Mouse (Mus musculus) midbrain, embryonic 16.5 days (tissue): ENCODE results near the gene Ttc7b. TPM values are rescaled to one million over a fixed set of nuclear protein-coding genes. Genes with fewer than 3 reads are reported as not detected.

Source experiments
- ATAC-seq: fragments of 200-750 bp; cut with Nextera tagmentation; 2 replicates; pipeline ENCODE4 v1.8.0; 2017; ENCODE audit warnings: moderate TSS enrichment
- H3K27ac ChIP-seq: fragments of 300-500 bp; sonication (generic); 2 replicates; pipeline ENCODE4 v1.5.1; 2014; ENCODE audit warnings: mild to moderate bottlenecking, low read length, mixed read lengths
- H3K27me3 ChIP-seq: fragments of 300-500 bp; sonication (generic); 2 replicates; pipeline ENCODE4 v1.6.1; 2014; ENCODE audit warnings: low read depth, low read length, mixed read lengths; ENCODE audit not compliant: control insufficient read depth, insufficient read depth
- H3K36me3 ChIP-seq: fragments of 300-500 bp; sonication (generic); 2 replicates; pipeline ENCODE4 v1.6.1; 2014; ENCODE audit warnings: mild to moderate bottlenecking, low read length, moderate library complexity, mixed read lengths; ENCODE audit not compliant: control insufficient read depth, insufficient read depth
- H3K4me1 ChIP-seq: fragments of 300-500 bp; sonication (generic); 2 replicates; pipeline ENCODE4 v1.6.1; 2014; ENCODE audit warnings: mild to moderate bottlenecking, low read length, mixed read lengths; ENCODE audit not compliant: control insufficient read depth, insufficient read depth
- H3K4me2 ChIP-seq: fragments of 300-500 bp; sonication (generic); 2 replicates; pipeline ENCODE4 v1.6.1; 2014; ENCODE audit warnings: mild to moderate bottlenecking, low read length, mixed read lengths
- H3K4me3 ChIP-seq: fragments of 300-500 bp; sonication (generic); 2 replicates; pipeline ENCODE4 v1.5.1; 2014; ENCODE audit warnings: low read depth, mild to moderate bottlenecking, low read length, moderate library complexity, mixed read lengths
- H3K9ac ChIP-seq: fragments of 300-500 bp; sonication (generic); 2 replicates; pipeline ENCODE4 v1.6.1; 2014; ENCODE audit warnings: low read depth, low read length, mixed read lengths
- H3K9me3 ChIP-seq: fragments of 300-500 bp; sonication (generic); replicated peaks from 2 replicates; pipeline ENCODE4 v1.6.1; 2014; ENCODE audit warnings: mild to moderate bottlenecking, low read length, mixed read lengths; ENCODE audit not compliant: control insufficient read depth, poor library complexity, severe bottlenecking
- WGBS: fragments of 180-500 bp; shearing (Covaris S2); extraction: QIAGEN DNeasy Blood & Tissue Kit; methylation state at CpG from one replicate; pipeline ENCODE4 v1.1.7; 2014; 5-methylcytosine and 5-hydroxymethylcytosine counted together
- polyA plus RNA-seq: library from polyadenylated mRNA; unstranded; fragments of >200 nt; fragmentation: Nextera tagmentation; extraction: Ambion mirVana; gene quantifications from 2 replicates; pipeline ENCODE4 v1.2.1, GENCODE M21; 2015

The Ttc7b gene
- polyA plus RNA-seq, 1 experiment from 2014 or later, result 7.2 TPM

DNA sequence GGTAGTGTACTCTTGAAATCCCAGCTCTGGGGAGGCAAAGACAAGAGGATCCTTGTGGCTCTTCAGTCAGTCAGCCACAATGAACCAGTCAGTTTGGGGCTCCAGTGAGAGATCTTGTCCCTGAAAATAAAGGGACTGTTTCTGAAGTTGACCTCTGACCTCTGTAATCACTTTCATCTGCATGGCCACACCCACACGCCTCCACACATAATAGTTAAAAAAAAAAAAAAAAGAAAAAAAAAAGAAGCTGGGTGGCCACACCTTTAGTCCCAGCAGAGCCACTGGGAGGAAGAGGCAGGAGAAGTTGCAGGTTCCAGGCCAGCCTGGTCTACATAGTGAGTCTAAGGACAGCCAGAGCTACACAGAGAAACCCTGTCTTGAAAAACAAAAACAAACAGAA, 237.3 kb downstream of the Ttc7b start:
- no peak overlapping the region for H3K9ac ChIP-seq

DNA sequence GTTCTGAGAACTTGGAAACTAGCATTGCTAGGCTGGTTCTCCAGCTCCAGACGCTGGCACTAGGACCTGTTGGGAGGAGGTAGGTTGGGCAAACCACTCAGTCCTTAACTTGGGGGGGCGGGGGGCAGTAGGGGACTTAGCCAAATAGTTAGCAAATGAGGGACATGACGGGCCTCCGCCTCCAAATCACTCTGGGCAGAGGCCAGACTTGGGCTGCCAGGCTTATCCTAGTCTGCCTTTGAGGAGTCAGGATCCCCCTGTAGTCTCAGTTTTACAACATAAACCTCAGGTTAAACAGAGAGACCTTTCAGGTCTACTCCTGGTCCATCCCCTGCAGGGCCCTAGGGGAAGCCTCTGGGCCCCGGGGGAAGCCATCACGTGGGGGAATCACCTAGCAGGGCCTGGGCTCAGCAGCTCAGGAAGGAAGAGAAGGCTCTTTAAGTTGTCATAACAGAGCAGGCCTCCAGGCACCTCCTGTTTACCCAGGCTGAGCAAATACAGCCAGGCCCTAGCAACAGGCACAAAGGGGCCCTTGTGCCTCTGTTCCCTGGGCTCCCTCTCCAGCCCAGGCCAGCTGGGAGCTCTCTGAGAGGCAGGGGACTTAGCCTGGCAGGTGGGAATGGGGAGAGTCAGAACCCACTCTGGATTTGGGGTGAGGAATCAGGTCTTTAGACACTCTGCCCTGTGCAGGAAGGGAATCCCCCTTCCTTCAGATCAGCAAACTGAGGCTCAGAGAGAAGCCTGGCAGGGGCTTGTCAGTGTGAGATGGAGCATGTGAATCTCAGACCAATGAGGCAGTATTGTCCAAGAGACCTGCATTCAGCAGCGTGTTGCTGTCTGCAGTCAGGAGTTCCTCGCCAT, 238.4 kb downstream of the Ttc7b start:
- 43% methylated on average over 8 of the region's 8 CpGs for WGBS
- Histone ChIP-seq H3K4me2 (no peak overlapping the region), H3K4me1 (peaks cover 8% of the 10 kb centered on the region; the same call in 1 of the 2 replicates), H3K27me3 (no peaks in the 10 kb centered on the region), H3K4me3 (no peak overlapping the region), H3K9ac (no peak overlapping the region), H3K27ac (peak overlapping the region; percentile 68), H3K36me3 (no peaks in the 10 kb centered on the region), H3K9me3 (no peaks in the 10 kb centered on the region)
- peak; percentile 70 for ATAC-seq

More for the DNA sequence above, 237.3 kb downstream of the Ttc7b start:
- Histone ChIP-seq H3K4me3 (no peak overlapping the region), H3K4me1 (peaks cover 3% of the 10 kb centered on the region; the same call in 1 of the 2 replicates), H3K27ac (no peak overlapping the region), H3K4me2 (no peak overlapping the region), H3K36me3 (no peaks in the 10 kb centered on the region), H3K27me3 (no peaks in the 10 kb centered on the region), H3K9me3 (no peaks in the 10 kb centered on the region)
- no peak for ATAC-seq
- WGBS, result 55% methylated on average over 1 of the region's 1 CpGs

DNA sequence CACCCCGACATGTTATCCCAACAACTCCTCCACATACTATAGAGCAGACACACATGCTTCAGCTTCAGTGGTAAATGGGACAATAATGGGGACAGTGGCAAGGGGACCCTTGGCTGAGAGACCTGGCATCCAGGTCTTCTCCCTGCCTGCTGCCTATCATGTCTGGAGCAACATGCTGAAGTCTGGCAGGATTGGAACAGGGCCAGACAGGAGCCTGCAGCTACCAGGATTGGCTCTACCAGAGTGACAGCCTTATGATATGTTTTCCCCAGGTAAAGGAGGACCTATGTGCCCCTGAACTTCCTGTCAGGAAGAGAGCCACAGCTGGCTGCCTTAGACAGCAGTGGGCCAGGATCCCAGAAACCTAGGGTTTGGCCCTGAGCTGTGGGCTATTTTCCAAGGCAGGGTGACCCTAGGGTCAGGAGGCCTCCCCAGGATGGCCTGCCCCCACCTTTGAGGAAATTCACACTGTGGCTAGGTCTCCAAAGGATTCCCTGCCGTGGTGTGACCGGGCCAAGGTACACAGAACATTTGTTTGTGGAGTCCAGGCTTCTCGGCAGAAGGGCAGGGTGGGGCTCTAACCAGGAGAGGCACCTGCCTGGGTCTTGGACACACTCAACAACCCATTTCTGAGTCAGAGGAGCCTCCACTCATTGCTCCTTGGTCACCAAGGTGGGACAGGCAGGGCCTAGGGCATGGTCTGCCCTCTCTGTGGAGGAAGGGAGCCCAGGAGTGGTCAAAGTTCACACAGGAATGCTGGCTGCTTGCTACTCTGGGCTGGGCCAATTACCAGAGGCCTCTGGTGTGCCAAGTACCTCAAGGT, 239.4 kb downstream of the Ttc7b start:
- ATAC-seq, result no peak
- Histone ChIP-seq H3K27me3 (no peaks in the 10 kb centered on the region), H3K9me3 (no peaks in the 10 kb centered on the region), H3K9ac (no peak overlapping the region), H3K36me3 (no peaks in the 10 kb centered on the region), H3K27ac (peak overlapping the region; percentile 68), H3K4me2 (no peak overlapping the region), H3K4me1 (peaks cover 17% of the 10 kb centered on the region), H3K4me3 (no peak overlapping the region)
- 85% methylated on average over 4 of the region's 4 CpGs for WGBS

DNA sequence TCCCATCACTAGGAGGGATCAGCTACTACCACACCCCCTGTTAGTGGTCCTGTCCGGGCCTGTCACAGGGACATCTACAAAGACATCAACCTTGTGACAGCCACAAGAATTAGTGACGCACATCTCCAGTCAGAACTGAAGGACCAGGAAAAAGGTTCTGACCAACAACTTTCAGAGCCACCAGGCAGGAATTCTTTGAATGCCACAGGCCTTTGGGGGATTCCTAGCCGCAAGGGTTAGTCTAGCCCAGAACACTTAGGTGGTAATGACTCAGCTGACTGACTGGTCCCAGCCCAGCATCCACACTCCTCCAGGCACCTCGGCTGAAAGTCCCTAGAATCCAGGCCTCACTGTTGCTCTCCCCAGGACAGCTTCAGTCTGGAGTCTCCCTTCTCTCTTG, 240.7 kb downstream of the Ttc7b start:
- no peak overlapping the region for H3K4me2 ChIP-seq
- WGBS, result 76% methylated on average over 4 of the region's 4 CpGs
- H3K9ac ChIP-seq, result no peak overlapping the region
- H3K9me3 ChIP-seq, result no peaks in the 10 kb centered on the region
- ATAC-seq, result no peak
- no peak overlapping the region for H3K4me3 ChIP-seq
- no peaks in the 10 kb centered on the region for H3K36me3 ChIP-seq
- H3K27me3 ChIP-seq, result no peaks in the 10 kb centered on the region
- peaks cover 22% of the 10 kb centered on the region for H3K4me1 ChIP-seq
- no peak overlapping the region for H3K27ac ChIP-seq

DNA sequence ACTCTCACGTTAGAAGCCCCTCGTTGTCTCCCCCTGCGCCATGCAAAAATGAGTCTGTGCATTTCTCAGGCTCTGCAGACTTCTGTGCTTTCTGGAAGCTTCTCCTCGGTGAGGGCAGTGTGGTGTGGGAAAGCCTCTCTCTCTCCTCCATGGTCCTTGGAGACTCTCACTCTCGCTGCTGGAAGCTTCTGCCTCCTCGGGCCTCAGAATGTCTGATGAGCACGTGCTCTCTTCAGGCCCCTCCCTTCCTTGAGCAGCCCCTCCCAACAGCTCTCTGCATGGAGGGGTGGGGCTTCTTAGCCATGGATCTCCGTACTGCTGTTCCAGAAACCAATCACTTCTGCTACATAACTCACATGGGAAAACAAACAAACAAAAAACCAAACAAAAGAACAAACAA, 242.3 kb downstream of the Ttc7b start:
- H3K4me3 ChIP-seq, result no peak overlapping the region
- peaks cover 22% of the 10 kb centered on the region for H3K4me1 ChIP-seq
- H3K27ac ChIP-seq, result no peak overlapping the region
- no peaks in the 10 kb centered on the region for H3K27me3 ChIP-seq
- H3K9me3 ChIP-seq, result no peaks in the 10 kb centered on the region
- H3K9ac ChIP-seq, result no peak overlapping the region
- H3K4me2 ChIP-seq, result no peak overlapping the region
- no peak for ATAC-seq
- WGBS, result 40% methylated on average over 8 of the region's 8 CpGs
- H3K36me3 ChIP-seq, result no peaks in the 10 kb centered on the region

DNA sequence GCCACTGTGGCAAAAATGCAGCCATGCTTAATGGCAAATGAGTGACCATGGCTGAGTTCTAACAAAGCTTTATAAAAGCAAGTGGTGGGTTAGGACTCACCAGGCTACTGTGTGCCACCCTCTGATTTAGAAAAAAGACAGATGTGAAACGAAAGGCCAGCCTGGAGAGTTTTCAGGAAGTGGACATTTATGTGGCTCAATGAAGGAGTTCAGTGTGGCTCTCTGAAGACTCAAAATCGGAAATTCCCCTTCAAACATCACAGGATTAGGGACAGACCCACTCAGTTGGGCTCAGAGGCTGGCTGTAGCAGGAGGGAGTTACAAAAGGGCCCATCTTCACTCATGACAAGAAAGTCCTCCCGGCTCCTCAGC, 243.1 kb downstream of the Ttc7b start:
- ATAC-seq, result no peak
- H3K36me3 ChIP-seq, result no peaks in the 10 kb centered on the region
- H3K4me3 ChIP-seq, result no peak overlapping the region
- no peak overlapping the region for H3K4me2 ChIP-seq
- H3K27me3 ChIP-seq, result no peaks in the 10 kb centered on the region
- H3K9me3 ChIP-seq, result no peaks in the 10 kb centered on the region
- peak overlapping the region; percentile 25 for H3K27ac ChIP-seq
- no peak overlapping the region for H3K9ac ChIP-seq
- peaks cover 22% of the 10 kb centered on the region for H3K4me1 ChIP-seq
- 71% methylated on average over 3 of the region's 3 CpGs for whole genome bisulfite sequencing

DNA sequence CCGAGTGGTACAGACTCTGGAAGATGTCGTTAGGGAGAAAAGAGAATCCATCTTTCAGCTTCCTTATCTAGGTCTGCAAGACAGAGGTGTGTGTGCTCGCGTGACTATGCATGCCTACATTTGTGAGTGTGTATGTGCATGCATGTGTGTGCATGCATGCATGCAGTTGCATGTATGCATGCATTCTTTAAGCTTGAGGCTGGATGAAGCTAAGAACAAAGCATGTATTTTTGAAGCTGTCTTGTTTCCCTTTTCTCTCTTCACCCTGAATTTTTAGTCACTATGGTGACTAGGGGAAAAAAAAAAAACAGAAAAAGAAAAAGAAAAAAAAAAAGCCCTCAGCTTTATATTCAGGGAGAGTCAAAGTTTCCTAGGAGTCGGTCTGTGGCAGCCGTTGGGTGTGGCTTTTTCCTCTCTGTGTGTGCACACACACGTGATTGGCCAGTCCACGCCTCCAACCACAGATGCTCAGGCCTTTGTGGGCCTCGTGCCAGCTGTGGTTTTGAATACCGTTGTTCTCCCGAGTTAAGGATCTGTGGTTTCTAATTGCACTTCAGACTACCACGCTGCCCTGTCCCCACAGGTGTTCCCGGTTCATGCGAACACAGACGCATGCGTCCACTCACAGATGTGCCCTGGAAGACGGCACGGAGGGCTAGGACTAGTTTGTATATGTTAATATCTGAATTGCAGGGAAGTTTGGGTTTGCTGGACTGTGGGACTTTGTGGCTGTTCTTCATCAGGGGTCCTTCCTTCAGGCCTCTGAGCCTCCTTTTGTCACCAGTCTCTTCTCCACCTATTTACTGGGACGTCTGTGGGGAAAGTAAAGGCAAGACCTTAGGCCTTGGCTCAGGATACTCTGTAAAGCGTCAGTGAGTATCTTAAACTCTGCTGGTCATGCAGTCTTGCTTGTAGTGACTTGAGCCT, 243.8 kb downstream of the Ttc7b start:
- H3K9ac ChIP-seq, result no peak overlapping the region
- WGBS, result 26% methylated on average over 20 of the region's 20 CpGs

DNA sequence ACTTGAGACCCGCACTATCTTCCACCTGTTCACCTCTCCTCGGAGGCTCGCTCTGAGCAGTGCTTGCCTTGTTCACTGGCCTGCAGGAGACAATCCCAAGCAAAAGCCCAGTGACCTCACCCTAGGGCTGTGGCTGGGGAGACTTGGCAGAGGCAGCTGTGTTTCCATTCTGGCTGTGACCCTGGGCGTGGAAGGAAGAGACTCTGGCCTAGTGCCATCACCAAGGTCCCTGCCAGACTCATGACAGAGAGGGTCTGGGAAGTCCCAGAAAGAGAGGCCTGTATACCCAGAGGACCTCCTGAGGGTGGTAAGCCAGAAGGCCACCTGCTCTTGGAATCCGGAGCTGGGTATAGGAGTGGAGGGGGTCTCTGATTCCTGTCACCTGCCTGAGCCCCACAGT, 244.8 kb downstream of the Ttc7b start:
- Histone ChIP-seq H3K27ac (no peak overlapping the region), H3K9me3 (no peaks in the 10 kb centered on the region), H3K9ac (no peak overlapping the region), H3K27me3 (no peaks in the 10 kb centered on the region), H3K4me3 (no peak overlapping the region), H3K36me3 (no peaks in the 10 kb centered on the region), H3K4me1 (peaks cover 22% of the 10 kb centered on the region), H3K4me2 (no peak overlapping the region)
- ATAC-seq, result 0 out of 2 replicates have a peak, but pooled peaks have one; percentile 29
- WGBS, result 66% methylated on average over 5 of the region's 5 CpGs

More for the DNA sequence above, 243.8 kb downstream of the Ttc7b start:
- H3K27ac ChIP-seq, result peak overlapping the region; percentile 65
- H3K4me1 ChIP-seq, result peaks cover 22% of the 10 kb centered on the region
- no peak overlapping the region for H3K4me2 ChIP-seq
- no peaks in the 10 kb centered on the region for H3K36me3 ChIP-seq
- H3K4me3 ChIP-seq, result no peak overlapping the region
- ATAC-seq, result no peak
- no peaks in the 10 kb centered on the region for H3K27me3 ChIP-seq
- H3K9me3 ChIP-seq, result no peaks in the 10 kb centered on the region
